Mouse (Mus musculus): Measurements from ENCODE around the gene Sprn. TPM values are rescaled to one million over a fixed set of nuclear protein-coding genes. Genes with fewer than 3 reads are reported as not detected.

Sprn gene
- polyA plus RNA-seq, 1 experiment = 0.30 TPM

GRCm38 (mm10) chr7:140101498-140101897 is 53.2 kb downstream of the Sprn start:
- no peaks in the 10 kb centered on the region; the same call in 1 of the 2 replicates for H3K4me1 ChIP-seq (ENCODE audit: control insufficient read depth, insufficient read depth, low read length)
- no peak overlapping the region for H3K27ac ChIP-seq (ENCODE audit: control insufficient read depth, insufficient read depth, low read depth, low read length)
- H3K36me3 ChIP-seq (ENCODE audit: control insufficient read depth, insufficient read depth, low read length) = no peaks in the 10 kb centered on the region
- no peak overlapping the region for H3K4me3 ChIP-seq (ENCODE audit: control insufficient read depth, low read depth, low read length)
- no peaks in the 10 kb centered on the region for H3K27me3 ChIP-seq (ENCODE audit: control insufficient read depth, insufficient read depth, low read length)
- TF ChIP-seq CTCF (IDR thresholded peaks at IDR 0.05; ENCODE audit: control insufficient read depth, insufficient read depth, insufficient replicate concordance, low read depth, low read length) (no peak), POLR2A (IDR thresholded peaks at IDR 0.05; ENCODE audit: control insufficient read depth, low read depth, low read length) (no peak)

Other genes with a start within 250 kb of the Sprn start
- 1.5 and 2.1 TPM in 2 replicates for gene Utf1, start 211.1 kb downstream of the Sprn start, polyA plus RNA-seq (2012; rRNA removed)
- 108 and 114 TPM in 2 replicates for gene 6430531B16Rik, start 176.1 kb downstream of the Sprn start, polyA plus RNA-seq (2012; rRNA removed)
- gene Adam8, start 162.3 kb downstream of the Sprn start, polyA plus RNA-seq (2012; rRNA removed) = 6.9 and 7.0 TPM in 2 replicates
- 57.7 and 58.9 TPM in 2 replicates for gene Zfp511, start 118.5 kb downstream of the Sprn start, polyA plus RNA-seq (2012; rRNA removed)
- 60.3 and 67.5 TPM in 2 replicates for gene Tubgcp2, start 118.2 kb downstream of the Sprn start, polyA plus RNA-seq (2012; rRNA removed)
- gene Msx3, start 105.8 kb downstream of the Sprn start, polyA plus RNA-seq (2012; rRNA removed) = 0.12 TPM in 1 of 2 replicates, not detected in the other
- gene Caly, start 72.3 kb downstream of the Sprn start, polyA plus RNA-seq (2012; rRNA removed) = 3.7 and 4.6 TPM in 2 replicates
- gene Prap1, start 61.5 kb downstream of the Sprn start, polyA plus RNA-seq (2012; rRNA removed) = 0.73 and 1.4 TPM in 2 replicates
- gene Fuom, start 52.4 kb downstream of the Sprn start, polyA plus RNA-seq (2012; rRNA removed) = 2.1 and 2.7 TPM in 2 replicates
- gene Paox, start 39.1 kb downstream of the Sprn start, polyA plus RNA-seq (2012; rRNA removed) = 3.0 and 4.2 TPM in 2 replicates
- gene Echs1, start 38.4 kb downstream of the Sprn start, polyA plus RNA-seq (2012; rRNA removed) = 22.0 and 24.2 TPM in 2 replicates
- 10.7 and 11.3 TPM in 2 replicates for gene Mtg1, start 17.3 kb downstream of the Sprn start, polyA plus RNA-seq (2012; rRNA removed)
- gene Olfr522, start 9.9 kb upstream of the Sprn start, polyA plus RNA-seq (2012; rRNA removed) = not detected in 2 replicates
- gene Olfr523, start 18.3 kb upstream of the Sprn start, polyA plus RNA-seq (2012; rRNA removed) = not detected in 2 replicates
- not detected in 2 replicates for gene Olfr524, start 51.1 kb upstream of the Sprn start, polyA plus RNA-seq (2012; rRNA removed)
- 0.02 and 0.28 TPM in 2 replicates for gene Cd163l1, start 63.4 kb upstream of the Sprn start, polyA plus RNA-seq (2012; rRNA removed)
- gene 5830411N06Rik, start 92.4 kb upstream of the Sprn start, polyA plus RNA-seq (2012; rRNA removed) = 0.13 and 0.19 TPM in 2 replicates
- not detected in 2 replicates for gene Olfr525, start 166.0 kb upstream of the Sprn start, polyA plus RNA-seq (2012; rRNA removed)
- gene Olfr527, start 179.1 kb upstream of the Sprn start, polyA plus RNA-seq (2012; rRNA removed) = not detected in 2 replicates
- gene Olfr60, start 206.8 kb upstream of the Sprn start, polyA plus RNA-seq (2012; rRNA removed) = not detected in 2 replicates
- gene Olfr530, start 221.5 kb upstream of the Sprn start, polyA plus RNA-seq (2012; rRNA removed) = not detected in 2 replicates
- not detected in 2 replicates for gene Olfr531, start 248.0 kb upstream of the Sprn start, polyA plus RNA-seq (2012; rRNA removed)